Mouse (Mus musculus) lung, postnatal 36 days (tissue): ENCODE measurements around the gene Gba.

ENCODE experiments used
- DNase-seq: peaks from one replicate; pipeline ENCODE4 v3.0.0; 2022; ENCODE audit warnings: mixed read lengths

The Gba gene

GRCm38 (mm10) chr3:89244158-89244981 is 41.6 kb downstream of the Gba start:
- peak; percentile 50 for DNase-seq

- DNase-seq: no peak
These were observed 42.4 kb downstream of the Gba start for GRCm38 (mm10) chr3:89244982-89245687.

- DNase-seq: no peak
These were observed 43.0 kb downstream of the Gba start, which contains the start of gene Krtcap2 for GRCm38 (mm10) chr3:89245688-89246171. TSS of gene Krtcap2 (plus strand) at chr3:89245966.

- peak; percentile 93 for DNase-seq
These were observed 43.8 kb downstream of the Gba start, which contains the start of gene Trim46 for GRCm38 (mm10) chr3:89246261-89247100. TSS of gene Trim46 (minus strand) at chr3:89246309.

DNA sequence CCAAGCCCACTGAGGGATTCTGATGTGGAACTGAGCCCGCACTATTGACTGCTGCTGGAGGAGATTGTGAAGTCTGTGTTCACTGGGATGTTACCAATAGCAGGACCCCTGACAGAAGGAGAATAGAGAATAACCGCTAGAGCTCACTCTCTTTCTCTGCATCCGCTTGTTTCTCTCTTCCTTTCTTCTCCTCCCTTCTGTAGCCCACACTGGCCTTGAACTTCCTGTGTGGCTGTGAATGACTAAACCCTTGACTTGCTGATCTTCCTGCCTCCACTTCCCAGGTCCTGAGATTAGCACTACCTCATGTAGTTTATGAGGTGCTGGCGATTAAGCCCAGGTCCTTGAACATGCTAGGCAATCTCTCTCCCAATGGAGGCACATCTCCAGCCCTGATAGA is 44.7 kb downstream of the Gba start:
- no peak for DNase-seq

GRCm38 (mm10) chr3:89250435-89251040 is 47.8 kb downstream of the Gba start:
- DNase-seq: peak; percentile 92

DNA sequence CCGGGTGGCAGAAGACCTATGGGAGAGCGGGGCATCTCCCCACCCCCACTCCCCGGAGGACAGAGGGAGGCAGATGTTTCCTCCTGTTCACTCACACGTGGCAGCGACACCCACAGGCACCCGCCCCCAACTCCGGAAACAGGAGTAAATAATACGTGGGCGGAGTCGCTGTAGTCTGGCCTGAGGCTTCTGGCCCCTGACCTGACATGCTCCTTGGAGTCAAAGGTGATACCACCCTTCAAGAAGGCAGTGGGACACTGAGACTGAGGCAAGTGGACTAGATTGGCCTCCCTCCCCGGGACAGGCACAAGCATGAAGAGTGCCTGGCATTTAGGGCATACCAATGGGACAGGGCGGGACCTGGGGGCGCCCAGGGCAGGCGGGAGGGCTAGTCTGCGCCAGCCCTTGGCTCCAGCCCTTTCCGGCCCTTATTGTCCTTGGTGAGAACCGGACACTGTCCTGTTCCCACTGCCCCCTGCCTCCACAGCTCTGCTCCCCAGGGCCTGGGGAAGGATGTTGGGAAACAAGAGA is 48.7 kb downstream of the Gba start:
- peak; percentile 91 for DNase-seq

GRCm38 (mm10) chr3:89254994-89255393 is 52.3 kb downstream of the Gba start:
- no peak for DNase-seq

DNA sequence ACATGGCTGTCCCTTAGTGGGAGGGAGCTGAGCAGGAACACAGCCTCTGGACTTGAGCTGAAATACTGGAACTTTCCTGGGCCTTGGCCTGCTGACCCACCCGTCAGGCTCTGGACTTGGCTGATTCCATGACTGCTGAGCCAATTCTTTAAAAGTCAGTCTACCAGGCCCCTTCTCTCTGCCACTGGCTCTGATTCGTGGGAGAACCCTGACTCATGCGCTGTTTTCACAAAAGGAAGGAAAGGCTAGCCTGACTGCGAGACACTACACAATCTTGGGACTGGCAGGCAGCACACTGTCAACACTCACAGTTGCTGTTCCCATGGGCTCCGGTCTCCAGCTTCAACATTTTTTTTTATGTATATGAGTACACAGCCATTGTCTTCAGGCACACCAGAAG is 53.4 kb downstream of the Gba start:
- no peak for DNase-seq
